Mouse (Mus musculus) liver, embryonic 11.5 days (tissue): ENCODE measurements at regions not wholly inside any gene's neighbourhood (a gene's known extent, or its start where the extent isn't known, plus 50 kb on each side); places are given as distances from the start of the nearest gene placed in this dataset.

ENCODE experiments used
- ATAC-seq: fragments of 200-750 bp; cut with Nextera tagmentation; replicated peaks from 2 replicates; pipeline ENCODE4 v1.8.0; 2017; ENCODE audit warnings: moderate number of reproducible peaks, mild to moderate bottlenecking, moderate TSS enrichment, moderate library complexity; ENCODE audit not compliant: low FRiP score
- DNase-seq: peaks from one replicate; pipeline ENCODE4 v3.0.0-alpha.2; 2017; ENCODE audit warnings: low spot score
- H3K27ac ChIP-seq: fragments of 300-500 bp; sonication (generic); 2 replicates; pipeline ENCODE4 v1.5.1; 2014; ENCODE audit warnings: mild to moderate bottlenecking, low read depth, low read length, control low read depth
- H3K27me3 ChIP-seq: fragments of 300-500 bp; sonication (generic); replicated peaks from 2 replicates; pipeline ENCODE4 v1.6.1; 2014; ENCODE audit warnings: low read length, mixed read lengths; ENCODE audit not compliant: control insufficient read depth, insufficient read depth
- H3K36me3 ChIP-seq: fragments of 300-500 bp; sonication (generic); 2 replicates; pipeline ENCODE4 v1.6.1; 2014; ENCODE audit warnings: mild to moderate bottlenecking, low read length, moderate library complexity, mixed read lengths; ENCODE audit not compliant: control insufficient read depth, insufficient read depth
- H3K4me1 ChIP-seq: fragments of 300-500 bp; sonication (generic); replicated peaks from 2 replicates; pipeline ENCODE4 v1.6.1; 2014; ENCODE audit warnings: low read length, mixed read lengths; ENCODE audit not compliant: control insufficient read depth, insufficient read depth
- H3K4me2 ChIP-seq: fragments of 300-500 bp; sonication (generic); 2 replicates; pipeline ENCODE4 v1.6.1; 2014; ENCODE audit warnings: mild to moderate bottlenecking, control low read depth, moderate library complexity
- H3K4me3 ChIP-seq: fragments of 300-500 bp; sonication (generic); 2 replicates; pipeline ENCODE4 v1.5.1; 2014; ENCODE audit warnings: low read depth, low read length, control low read depth
- H3K9ac ChIP-seq: fragments of 300-500 bp; sonication (generic); 2 replicates; pipeline ENCODE4 v1.6.1; 2014; ENCODE audit warnings: low read depth, low read length, control low read depth
- H3K9me3 ChIP-seq: fragments of 300-500 bp; sonication (generic); 2 replicates; pipeline ENCODE4 v1.6.1; 2016; ENCODE audit warnings: low read length, inconsistent platforms, mixed read lengths; ENCODE audit not compliant: control insufficient read depth
- WGBS: fragments of 180-500 bp; shearing (Covaris S2); extraction: QIAGEN DNeasy Blood & Tissue Kit; methylation state at CpG from one replicate; pipeline ENCODE4 v1.1.7; 2014; 5-methylcytosine and 5-hydroxymethylcytosine counted together

DNA sequence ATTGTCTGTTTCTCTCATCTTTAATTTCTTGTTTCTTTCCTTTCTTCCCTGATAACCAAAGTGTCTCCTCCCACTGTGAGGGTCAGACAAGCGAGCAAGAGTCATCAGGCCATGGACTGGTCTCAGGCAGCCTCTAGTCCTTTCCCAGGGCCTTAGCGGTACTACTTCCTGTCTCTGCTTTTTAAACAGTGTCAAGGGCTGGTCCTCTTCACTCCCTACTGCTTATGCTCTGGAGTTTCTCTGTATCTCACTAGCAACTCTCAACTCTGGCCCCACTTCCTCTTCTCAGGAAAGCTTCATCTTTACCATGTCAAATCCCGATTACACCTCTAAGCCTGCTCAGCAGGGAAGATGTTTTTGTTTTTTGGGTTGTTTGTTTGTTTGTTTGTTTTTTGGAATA lies 124.1 kb downstream of the Pten start:
- DNase-seq, result no peak
- no peak for ATAC-seq
- H3K36me3 ChIP-seq, result no peaks in the 10 kb centered on the region
- no peak overlapping the region for H3K9ac ChIP-seq
- 53% methylated on average over 3 of the region's 3 CpGs for WGBS
- H3K4me3 ChIP-seq, result no peak overlapping the region
- H3K4me2 ChIP-seq, result no peak overlapping the region
- no peak overlapping the region for H3K27ac ChIP-seq
- no peaks in the 10 kb centered on the region for H3K4me1 ChIP-seq
- no peaks in the 10 kb centered on the region for H3K27me3 ChIP-seq
- peaks cover 3% of the 10 kb centered on the region; the same call in 1 of the 2 replicates for H3K9me3 ChIP-seq

DNA sequence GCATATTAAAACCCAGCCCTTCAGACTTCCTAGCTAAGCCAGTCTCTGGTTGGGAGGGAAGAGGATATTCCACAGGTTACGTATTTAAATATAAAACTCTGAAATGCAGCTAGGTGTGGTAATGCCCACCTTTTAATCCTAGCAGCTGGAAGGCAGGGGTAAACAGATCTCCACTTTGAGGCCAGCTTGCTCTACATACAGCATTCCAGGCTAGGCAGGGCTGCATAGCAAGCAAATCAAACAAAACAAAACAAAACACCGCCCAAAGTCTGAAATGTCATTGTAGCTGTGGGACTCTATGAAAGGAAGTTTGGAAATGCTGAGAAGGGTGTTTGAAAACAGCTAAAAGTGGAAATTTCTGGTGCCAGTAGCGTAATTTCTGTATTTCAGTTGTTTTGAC lies 127.0 kb downstream of the Pten start:
- Histone ChIP-seq H3K4me3 (no peak overlapping the region), H3K27me3 (no peaks in the 10 kb centered on the region), H3K9ac (no peak overlapping the region), H3K9me3 (peaks cover 3% of the 10 kb centered on the region; the same call in 1 of the 2 replicates), H3K27ac (no peak overlapping the region), H3K36me3 (no peaks in the 10 kb centered on the region), H3K4me2 (no peak overlapping the region), H3K4me1 (no peaks in the 10 kb centered on the region)
- WGBS, result 85% methylated on average over 3 of the region's 3 CpGs
- no peak for DNase-seq
- ATAC-seq, result no peak

DNA sequence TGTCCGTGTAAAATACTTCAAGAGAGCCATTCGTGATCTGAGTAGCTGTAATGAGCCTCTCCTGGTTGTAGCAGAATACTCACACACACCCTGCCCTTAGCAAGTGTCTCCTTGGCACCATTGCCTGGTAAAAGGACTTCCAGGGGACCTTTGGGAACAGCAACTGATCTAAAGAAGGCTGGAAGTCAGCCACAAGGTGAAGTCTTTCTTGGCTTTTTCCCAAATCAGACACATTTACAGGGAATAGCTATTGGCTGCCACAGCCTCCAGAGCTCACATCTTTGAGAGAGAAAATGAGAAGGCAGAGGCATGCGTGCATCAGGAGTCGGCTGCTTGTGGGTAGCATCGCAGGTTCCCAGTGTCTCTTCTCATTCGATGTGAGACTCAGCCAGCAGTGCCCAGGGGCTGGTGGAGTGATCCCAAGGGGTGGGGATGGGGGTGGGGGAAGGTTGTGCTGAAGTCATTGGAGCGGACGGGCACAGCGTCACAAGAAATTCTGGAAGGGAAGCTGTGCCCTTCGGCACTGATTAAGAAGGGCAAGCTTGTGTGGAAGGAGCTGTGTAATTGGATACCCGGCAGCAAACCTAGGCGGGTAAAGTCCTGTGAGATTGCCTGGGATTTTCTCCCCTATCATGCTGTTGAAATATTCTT lies 128.3 kb downstream of the Pten start:
- Histone ChIP-seq H3K4me2 (no peak overlapping the region), H3K27me3 (no peaks in the 10 kb centered on the region), H3K9ac (no peak overlapping the region), H3K4me1 (no peaks in the 10 kb centered on the region), H3K27ac (no peak overlapping the region), H3K9me3 (no peaks in the 10 kb centered on the region), H3K36me3 (no peaks in the 10 kb centered on the region), H3K4me3 (no peak overlapping the region)
- no peak for DNase-seq
- no peak for ATAC-seq
- 60% methylated on average over 12 of the region's 12 CpGs for WGBS

DNA sequence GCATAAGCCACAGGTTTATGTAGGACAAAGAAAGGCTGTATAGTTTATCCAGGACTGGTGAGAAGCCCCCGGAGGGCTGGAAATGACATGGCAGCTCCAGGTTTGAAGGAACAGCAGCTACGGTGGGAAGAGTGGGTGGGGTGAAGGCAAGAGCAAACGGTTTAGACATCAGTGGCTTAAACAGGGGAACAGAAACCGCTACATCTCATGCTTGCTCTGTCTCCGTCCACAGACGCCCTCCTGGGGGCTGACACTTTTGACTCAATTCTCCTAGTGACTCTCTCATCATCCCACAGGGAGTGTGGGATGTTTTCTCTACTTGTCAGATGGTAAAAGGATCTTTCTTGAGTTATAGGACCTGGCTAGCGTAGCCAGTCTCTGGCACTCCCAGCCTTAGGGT lies 129.9 kb downstream of the Pten start:
- 72% methylated on average over 7 of the region's 7 CpGs for WGBS
- DNase-seq, result no peak

GRCm38 (mm10) chr19:32888616-32889305 lies 131.5 kb downstream of the Pten start:
- Histone ChIP-seq H3K4me2 (no peak overlapping the region), H3K9ac (no peak overlapping the region), H3K4me3 (no peak overlapping the region), H3K27me3 (no peaks in the 10 kb centered on the region), H3K9me3 (no peaks in the 10 kb centered on the region), H3K4me1 (no peaks in the 10 kb centered on the region), H3K36me3 (no peaks in the 10 kb centered on the region), H3K27ac (no peak overlapping the region)
- DNase-seq (no peak), ATAC-seq (no peak)
- WGBS, result 64% methylated on average over 12 of the region's 12 CpGs

More for the DNA sequence above, 129.9 kb downstream of the Pten start:
- Histone ChIP-seq H3K4me1 (no peaks in the 10 kb centered on the region), H3K27me3 (no peaks in the 10 kb centered on the region), H3K4me2 (no peak overlapping the region), H3K9ac (no peak overlapping the region), H3K27ac (no peak overlapping the region), H3K36me3 (no peaks in the 10 kb centered on the region), H3K4me3 (no peak overlapping the region), H3K9me3 (no peaks in the 10 kb centered on the region)
- ATAC-seq, result no peak

GRCm38 (mm10) chr19:32890801-32891200 lies 133.5 kb downstream of the Pten start:
- 80% methylated on average over 6 of the region's 6 CpGs for WGBS
- Histone ChIP-seq H3K4me3 (no peak overlapping the region), H3K27ac (no peak overlapping the region), H3K4me1 (no peaks in the 10 kb centered on the region), H3K36me3 (no peaks in the 10 kb centered on the region), H3K27me3 (no peaks in the 10 kb centered on the region), H3K4me2 (no peak overlapping the region), H3K9me3 (no peaks in the 10 kb centered on the region), H3K9ac (no peak overlapping the region)
- DNase-seq (no peak), ATAC-seq (no peak)

- no peak for DNase-seq
- ATAC-seq, result no peak
- Histone ChIP-seq H3K4me1 (no peaks in the 10 kb centered on the region), H3K9ac (no peak overlapping the region), H3K36me3 (no peaks in the 10 kb centered on the region), H3K27me3 (no peaks in the 10 kb centered on the region), H3K4me3 (no peak overlapping the region), H3K9me3 (no peaks in the 10 kb centered on the region), H3K4me2 (no peak overlapping the region), H3K27ac (no peak overlapping the region)
- 79% methylated on average over 5 of the region's 5 CpGs for WGBS
These were observed 135.2 kb downstream of the Pten start for GRCm38 (mm10) chr19:32892469-32892868.

- Histone ChIP-seq H3K9me3 (no peaks in the 10 kb centered on the region), H3K27me3 (peaks cover 3% of the 10 kb centered on the region; the same call in 1 of the 2 replicates), H3K27ac (no peak overlapping the region), H3K4me1 (peaks cover 13% of the 10 kb centered on the region), H3K36me3 (no peaks in the 10 kb centered on the region), H3K4me2 (no peak overlapping the region), H3K4me3 (no peak overlapping the region), H3K9ac (no peak overlapping the region)
- DNase-seq, result no peak
- no peak for ATAC-seq
- WGBS, result 50% methylated on average over 7 of the region's 7 CpGs
These were observed 146.3 kb downstream of the Pten start for GRCm38 (mm10) chr19:32903454-32904108.
